Mouse (Mus musculus): ENCODE measurements around the gene Fsd1. TPM values are rescaled to one million over a fixed set of nuclear protein-coding genes. Genes with fewer than 3 reads are reported as not detected.
A peak's percentile ranks its signal among the peaks of the same experiment; 100 is the strongest.

Fsd1 gene
- polyA plus RNA-seq, 1 experiment from 2014 or later, result 4.5 TPM

DNA sequence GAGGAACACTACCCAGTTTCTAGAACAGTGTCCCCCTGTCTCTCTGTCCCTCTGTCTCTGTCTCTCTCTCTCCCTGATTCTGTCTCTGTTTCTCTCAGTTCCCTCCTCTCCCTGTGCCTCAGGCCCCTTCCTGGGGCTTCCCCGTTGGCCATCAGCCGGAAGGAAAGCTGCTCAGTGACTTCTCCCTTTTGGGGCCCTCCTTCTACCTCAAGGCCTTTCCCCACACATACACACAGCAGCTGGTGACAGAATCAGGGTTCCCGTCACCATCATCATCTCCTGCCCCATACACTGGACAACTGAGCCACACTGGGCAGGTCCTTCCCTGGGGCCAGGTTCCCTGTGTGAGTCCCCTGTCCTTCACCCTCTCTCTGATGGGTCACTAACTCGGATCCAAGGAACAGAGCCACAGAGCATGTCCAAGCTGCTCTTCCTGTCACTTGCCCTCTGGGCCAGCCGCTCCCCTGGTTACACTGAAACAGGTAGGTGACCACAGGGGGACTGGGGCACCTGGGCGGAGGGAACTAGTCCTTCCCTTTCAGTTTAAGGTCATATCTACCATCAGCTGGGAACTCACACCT, 33.8 kb upstream of the Fsd1 start, which contains the start of gene Ebi3:
Ebi3 (plus strand) TSS at position 194 of the 581 bp plus-strand sequence.
- H3K27ac ChIP-seq (ENCODE audit: low read length), result no peak within 1 kb of the TSS
- WGBS, result 58% methylated on average over 6 of the region's 6 CpGs
- H3K27me3 ChIP-seq (ENCODE audit: control insufficient read depth, insufficient read depth, low read depth, low read length), result peaks cover 4% of the 10 kb centered on the region; the same call in 1 of the 2 replicates

DNA sequence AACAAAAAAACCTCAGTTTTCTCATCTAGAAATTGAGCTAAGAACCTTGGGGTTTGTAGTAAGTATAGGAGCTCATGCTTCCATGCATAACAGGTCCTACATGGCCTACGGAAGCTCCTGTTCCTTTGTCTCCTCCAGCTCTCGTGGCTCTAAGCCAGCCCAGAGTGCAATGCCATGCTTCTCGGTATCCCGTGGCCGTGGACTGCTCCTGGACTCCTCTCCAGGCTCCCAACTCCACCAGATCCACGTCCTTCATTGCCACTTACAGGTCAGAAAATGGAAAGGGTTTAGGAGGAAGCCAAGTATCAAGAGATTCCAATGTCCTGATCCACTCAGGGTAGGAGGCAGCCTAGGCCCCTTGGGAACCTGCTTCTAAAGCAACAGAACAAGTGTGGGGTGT, 32.6 kb upstream of the Fsd1 start:
- no peak for ATAC-seq (ENCODE audit: low read depth)
- 69% methylated on average over 6 of the region's 6 CpGs for WGBS
- no peaks in the 10 kb centered on the region for H3K9me3 ChIP-seq (ENCODE audit: control insufficient read depth, low read length)
- no peak overlapping the region for H3K4me2 ChIP-seq (ENCODE audit: low read depth, low read length)
- H3K27me3 ChIP-seq (ENCODE audit: control insufficient read depth, insufficient read depth, low read depth, low read length), result peaks cover 4% of the 10 kb centered on the region; the same call in 1 of the 2 replicates
- H3K9ac ChIP-seq (ENCODE audit: low read length), result no peak overlapping the region
- no peak overlapping the region for H3K27ac ChIP-seq (ENCODE audit: low read length)
- H3K36me3 ChIP-seq (ENCODE audit: control insufficient read depth, insufficient read depth, low read length), result no peaks in the 10 kb centered on the region
- no peak overlapping the region for H3K4me3 ChIP-seq (ENCODE audit: low read length)
- peaks cover 7% of the 10 kb centered on the region; the same call in 1 of the 2 replicates for H3K4me1 ChIP-seq (replicated peaks; ENCODE audit: control insufficient read depth, insufficient read depth, low read length)

More for the DNA sequence above, 33.8 kb upstream of the Fsd1 start, which contains the start of gene Ebi3:
- no peaks in the 10 kb centered on the region for H3K9me3 ChIP-seq (ENCODE audit: control insufficient read depth, low read length)
- no peak for ATAC-seq (ENCODE audit: low read depth)
- peaks cover 3% of the 10 kb centered on the region; the same call in 1 of the 2 replicates for H3K4me1 ChIP-seq (replicated peaks; ENCODE audit: control insufficient read depth, insufficient read depth, low read length)
- H3K9ac ChIP-seq (ENCODE audit: low read length), result no peak within 1 kb of the TSS
- H3K4me3 ChIP-seq (ENCODE audit: low read length), result no peak within 1 kb of the TSS
- no peaks in the 10 kb centered on the region for H3K36me3 ChIP-seq (ENCODE audit: control insufficient read depth, insufficient read depth, low read length)
- no peak within 1 kb of the TSS for H3K4me2 ChIP-seq (ENCODE audit: low read depth, low read length)

DNA sequence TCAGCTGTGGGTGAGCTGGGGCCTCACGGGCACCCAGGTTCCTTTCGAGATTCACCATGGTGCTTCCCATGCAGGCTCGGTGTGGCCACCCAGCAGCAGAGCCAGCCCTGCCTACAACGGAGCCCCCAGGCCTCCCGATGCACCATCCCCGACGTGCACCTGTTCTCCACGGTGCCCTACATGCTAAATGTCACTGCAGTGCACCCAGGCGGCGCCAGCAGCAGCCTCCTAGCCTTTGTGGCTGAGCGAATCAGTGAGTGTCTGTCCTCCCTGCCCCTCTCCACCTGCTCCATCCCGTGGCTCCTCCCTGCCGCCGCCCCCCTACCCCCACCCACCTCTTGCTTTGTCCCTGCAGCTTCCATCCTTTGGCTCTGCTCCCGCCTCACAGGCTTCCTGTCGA, 32.1 kb upstream of the Fsd1 start:
- Histone ChIP-seq H3K27ac (ENCODE audit: low read length) (no peak overlapping the region), H3K9me3 (ENCODE audit: control insufficient read depth, low read length) (no peaks in the 10 kb centered on the region), H3K36me3 (ENCODE audit: control insufficient read depth, insufficient read depth, low read length) (no peaks in the 10 kb centered on the region), H3K4me2 (ENCODE audit: low read depth, low read length) (no peak overlapping the region), H3K27me3 (ENCODE audit: control insufficient read depth, insufficient read depth, low read depth, low read length) (peaks cover 4% of the 10 kb centered on the region; the same call in 1 of the 2 replicates), H3K4me3 (ENCODE audit: low read length) (no peak overlapping the region), H3K4me1 (replicated peaks; ENCODE audit: control insufficient read depth, insufficient read depth, low read length) (peaks cover 7% of the 10 kb centered on the region; the same call in 1 of the 2 replicates), H3K9ac (ENCODE audit: low read length) (no peak overlapping the region)
- no peak for ATAC-seq (ENCODE audit: low read depth)
- 38% methylated on average over 16 of the region's 16 CpGs for WGBS

DNA sequence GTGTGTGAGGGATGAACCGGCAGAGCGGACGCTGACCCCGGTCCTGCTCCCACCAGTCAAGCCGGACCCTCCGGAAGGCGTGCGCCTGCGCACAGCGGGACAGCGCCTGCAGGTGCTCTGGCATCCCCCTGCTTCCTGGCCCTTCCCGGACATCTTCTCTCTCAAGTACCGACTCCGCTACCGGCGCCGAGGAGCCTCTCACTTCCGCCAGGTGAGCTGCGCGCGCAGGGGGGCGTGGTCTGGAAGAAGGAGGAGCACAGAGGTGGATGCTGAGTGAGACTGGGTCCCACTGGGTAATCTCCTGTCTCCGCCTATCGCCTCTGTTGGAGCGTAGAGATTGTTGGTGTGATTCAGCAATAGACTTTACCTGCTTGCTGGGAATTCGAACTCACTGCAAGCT, 30.2 kb upstream of the Fsd1 start:
- Histone ChIP-seq H3K4me1 (replicated peaks; ENCODE audit: control insufficient read depth, insufficient read depth, low read length) (peaks cover 15% of the 10 kb centered on the region), H3K9me3 (ENCODE audit: control insufficient read depth, low read length) (no peaks in the 10 kb centered on the region), H3K4me3 (ENCODE audit: low read length) (peak overlapping the region; percentile 45), H3K4me2 (ENCODE audit: low read depth, low read length) (peak overlapping the region; percentile 46), H3K27ac (ENCODE audit: low read length) (no peak overlapping the region), H3K9ac (ENCODE audit: low read length) (peak overlapping the region; percentile 51), H3K27me3 (ENCODE audit: control insufficient read depth, insufficient read depth, low read depth, low read length) (peaks cover 4% of the 10 kb centered on the region; the same call in 1 of the 2 replicates), H3K36me3 (ENCODE audit: control insufficient read depth, insufficient read depth, low read length) (no peaks in the 10 kb centered on the region)
- ATAC-seq (ENCODE audit: low read depth), result peak; percentile 13; the same call in 1 of the 2 replicates
- under 1% methylated on average over 26 of the region's 26 CpGs for WGBS

DNA sequence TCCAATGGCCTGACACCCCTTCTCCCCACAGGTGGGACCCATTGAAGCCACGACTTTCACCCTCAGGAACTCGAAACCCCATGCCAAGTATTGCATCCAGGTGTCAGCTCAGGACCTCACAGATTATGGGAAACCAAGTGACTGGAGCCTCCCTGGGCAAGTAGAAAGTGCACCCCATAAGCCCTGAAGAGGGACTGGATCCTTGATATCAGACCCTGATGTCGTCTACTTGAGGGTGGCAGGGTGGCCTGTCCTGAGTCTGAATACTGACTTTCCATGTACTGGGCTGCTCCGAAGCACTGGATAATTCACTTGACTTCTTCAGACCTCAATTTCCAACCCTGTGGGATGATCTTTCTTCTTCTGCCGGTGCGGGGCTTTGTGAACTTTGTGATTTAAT, 29.7 kb upstream of the Fsd1 start:
- Histone ChIP-seq H3K27me3 (ENCODE audit: control insufficient read depth, insufficient read depth, low read depth, low read length) (peaks cover 4% of the 10 kb centered on the region; the same call in 1 of the 2 replicates), H3K4me1 (replicated peaks; ENCODE audit: control insufficient read depth, insufficient read depth, low read length) (peaks cover 15% of the 10 kb centered on the region), H3K4me2 (ENCODE audit: low read depth, low read length) (peak overlapping the region; percentile 46), H3K9ac (ENCODE audit: low read length) (peak overlapping the region; percentile 21; the same call in 1 of the 2 replicates), H3K27ac (ENCODE audit: low read length) (no peak overlapping the region), H3K36me3 (ENCODE audit: control insufficient read depth, insufficient read depth, low read length) (peaks cover under 1% of the 10 kb centered on the region), H3K9me3 (ENCODE audit: control insufficient read depth, low read length) (no peaks in the 10 kb centered on the region), H3K4me3 (ENCODE audit: low read length) (peak overlapping the region; percentile 45)
- WGBS, result 32% methylated on average over 6 of the region's 6 CpGs
- no peak for ATAC-seq (ENCODE audit: low read depth)

DNA sequence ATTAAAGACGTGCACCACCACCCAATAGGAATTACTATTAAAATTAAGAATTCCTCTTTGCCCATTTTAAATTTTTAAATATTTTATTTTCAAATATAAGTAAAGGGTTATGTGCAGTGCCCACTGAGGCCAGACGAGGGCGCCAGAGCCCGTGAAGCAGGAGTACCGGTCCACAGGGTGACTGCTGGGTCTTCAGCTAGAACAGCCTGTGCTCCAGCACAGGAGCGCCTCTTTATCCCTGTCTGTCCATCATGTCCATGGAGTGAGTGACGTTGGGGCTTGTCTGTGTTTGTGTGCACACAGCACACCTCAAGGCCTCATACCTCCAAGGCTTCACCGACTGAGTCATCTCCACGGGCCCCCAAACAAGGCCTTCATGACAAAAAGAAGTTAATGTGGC, 29.1 kb upstream of the Fsd1 start:
- peaks cover 15% of the 10 kb centered on the region for H3K4me1 ChIP-seq (replicated peaks; ENCODE audit: control insufficient read depth, insufficient read depth, low read length)
- H3K27ac ChIP-seq (ENCODE audit: low read length), result no peak overlapping the region
- no peaks in the 10 kb centered on the region for H3K9me3 ChIP-seq (ENCODE audit: control insufficient read depth, low read length)
- H3K9ac ChIP-seq (ENCODE audit: low read length), result peak overlapping the region; percentile 4; the same call in 1 of the 2 replicates
- no peak overlapping the region for H3K4me2 ChIP-seq (ENCODE audit: low read depth, low read length)
- H3K4me3 ChIP-seq (ENCODE audit: low read length), result no peak overlapping the region
- 10% methylated on average over 9 of the region's 9 CpGs for WGBS
- ATAC-seq (ENCODE audit: low read depth), result no peak
- peaks cover 4% of the 10 kb centered on the region; the same call in 1 of the 2 replicates for H3K27me3 ChIP-seq (ENCODE audit: control insufficient read depth, insufficient read depth, low read depth, low read length)
- H3K36me3 ChIP-seq (ENCODE audit: control insufficient read depth, insufficient read depth, low read length), result peaks cover 6% of the 10 kb centered on the region

DNA sequence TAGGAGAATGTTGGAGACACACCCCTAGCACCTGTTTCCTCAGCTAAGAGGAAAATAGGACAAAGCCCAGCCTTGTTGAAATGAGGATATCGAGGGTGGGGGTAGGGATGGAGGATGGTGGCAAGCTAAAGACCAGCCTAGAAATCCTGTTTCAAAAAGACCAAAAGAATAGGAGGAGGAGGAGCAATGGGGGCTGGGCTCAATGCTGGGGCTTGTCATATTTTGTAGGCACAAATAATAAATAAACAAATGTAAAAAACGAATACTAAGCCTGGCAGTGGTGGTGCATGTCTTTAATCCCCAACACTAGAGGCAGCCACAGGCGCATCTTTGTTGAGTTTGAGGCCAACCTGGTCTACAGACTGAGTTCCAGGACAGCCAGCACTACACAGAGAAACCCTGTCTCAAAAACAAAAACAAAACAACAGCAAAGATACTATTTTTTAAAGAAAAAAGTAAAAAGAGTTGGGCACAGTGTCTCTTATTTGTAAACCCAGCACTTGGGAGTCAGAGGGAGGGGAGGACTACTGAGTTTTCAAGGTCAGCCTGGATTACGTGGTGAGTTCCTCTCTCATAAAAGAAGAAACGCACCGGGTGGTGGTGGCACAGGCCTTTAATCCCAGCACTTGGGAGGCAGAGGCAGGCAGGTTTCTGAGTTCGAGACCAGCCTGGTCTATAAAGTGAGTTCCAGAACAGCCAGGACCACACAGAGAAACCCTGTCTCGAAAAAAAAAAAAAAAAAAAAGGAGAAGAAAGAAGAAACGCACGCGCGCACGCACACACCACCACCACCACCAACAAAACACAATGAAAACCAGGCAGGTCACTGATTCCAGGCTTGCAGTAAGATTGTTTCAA, 28.4 kb upstream of the Fsd1 start:
- Histone ChIP-seq H3K36me3 (ENCODE audit: control insufficient read depth, insufficient read depth, low read length) (peaks cover 9% of the 10 kb centered on the region), H3K9ac (ENCODE audit: low read length) (peak overlapping the region; percentile 76), H3K9me3 (ENCODE audit: control insufficient read depth, low read length) (no peaks in the 10 kb centered on the region), H3K4me3 (ENCODE audit: low read length) (peak overlapping the region; percentile 69), H3K4me2 (ENCODE audit: low read depth, low read length) (peak overlapping the region; percentile 64), H3K27me3 (ENCODE audit: control insufficient read depth, insufficient read depth, low read depth, low read length) (peaks cover 4% of the 10 kb centered on the region; the same call in 1 of the 2 replicates), H3K4me1 (replicated peaks; ENCODE audit: control insufficient read depth, insufficient read depth, low read length) (peaks cover 15% of the 10 kb centered on the region), H3K27ac (ENCODE audit: low read length) (peak overlapping the region; percentile 99; the same call in 1 of the 2 replicates)
- 74% methylated on average over 13 of the region's 13 CpGs for WGBS
- ATAC-seq (ENCODE audit: low read depth), result no peak

DNA sequence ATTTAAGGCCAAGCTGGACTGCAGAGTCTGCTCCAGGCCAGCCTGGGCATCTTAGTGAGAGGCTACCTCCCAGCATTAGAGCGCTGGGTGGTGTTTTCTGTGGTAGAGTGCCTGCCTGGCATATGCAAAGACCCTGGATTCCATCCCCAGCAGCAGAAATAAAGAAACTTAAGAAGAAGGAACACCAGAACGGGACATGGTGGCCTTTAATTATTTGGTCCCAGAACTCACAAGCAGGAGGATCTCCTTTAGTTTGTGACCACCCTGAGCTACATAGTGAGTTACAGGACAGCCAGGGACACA, 27.8 kb upstream of the Fsd1 start:
- Histone ChIP-seq H3K9me3 (ENCODE audit: control insufficient read depth, low read length) (no peaks in the 10 kb centered on the region), H3K4me3 (ENCODE audit: low read length) (peak overlapping the region; percentile 69), H3K4me1 (replicated peaks; ENCODE audit: control insufficient read depth, insufficient read depth, low read length) (peaks cover 15% of the 10 kb centered on the region), H3K27me3 (ENCODE audit: control insufficient read depth, insufficient read depth, low read depth, low read length) (peaks cover 4% of the 10 kb centered on the region; the same call in 1 of the 2 replicates), H3K9ac (ENCODE audit: low read length) (peak overlapping the region; percentile 76), H3K36me3 (ENCODE audit: control insufficient read depth, insufficient read depth, low read length) (peaks cover 9% of the 10 kb centered on the region), H3K27ac (ENCODE audit: low read length) (peak overlapping the region; percentile 99; the same call in 1 of the 2 replicates), H3K4me2 (ENCODE audit: low read depth, low read length) (peak overlapping the region; percentile 64)
- no peak for ATAC-seq (ENCODE audit: low read depth)
- WGBS, result 26% methylated on average over 2 of the region's 2 CpGs

All from lung, embryonic 16.5 days (tissue).